In genomic region chr12:53981575-53982507, GRCm38 (mm10) we compare ENCODE assay signal across 10 mouse cellular contexts.
A peak's percentile ranks its signal among the peaks of the same experiment; 100 is the strongest.
DNase-seq lines count a peak whose midpoint lies in the region; ATAC-seq lines count a peak whose summit lies in the region.
"Had no signal": no experiment of that assay in that cellular context is flagged by ENCODE, and none has a peak within 500 bp of the region (broad histone marks: within the 10 kb centered on the region; RNA-seq: fewer than 3 reads in every experiment).

No protein-coding gene starts in this region.

- H3K27me3 ChIP-seq in neural tube, embryonic 11.5 days (ENCODE audit: control insufficient read depth, insufficient read depth, low read length), result no peaks in the 10 kb centered on the region
- H3K27me3 ChIP-seq in embryonic facial prominence, embryonic 10.5 days (replicated peaks; ENCODE audit: low read depth, poor library complexity, severe bottlenecking), result no peaks in the 10 kb centered on the region

- H3K9me3 ChIP-seq in neural tube, embryonic 11.5 days (ENCODE audit: control insufficient read depth, low read length), result no peaks in the 10 kb centered on the region
- no peaks in the 10 kb centered on the region for H3K9me3 ChIP-seq in embryonic facial prominence, embryonic 10.5 days

- 45% methylated on average over 9 of the region's 9 CpGs for WGBS in neural tube, embryonic 11.5 days
- WGBS in embryonic facial prominence, embryonic 10.5 days, result 81% methylated on average over 9 of the region's 9 CpGs

- H3K36me3 ChIP-seq in neural tube, embryonic 11.5 days (ENCODE audit: control insufficient read depth, insufficient read depth, low read length), result no peaks in the 10 kb centered on the region
- no peaks in the 10 kb centered on the region for H3K36me3 ChIP-seq in embryonic facial prominence, embryonic 10.5 days (replicated peaks)

- DNase-seq in neural tube, embryonic 11.5 days (ENCODE audit: low spot score), result no peak
- DNase-seq in neural tube, embryonic 10.5 days (ENCODE audit: extremely low spot score, low spot score), result no peak
- DNase-seq in frontal cortex, postnatal 10 days (ENCODE audit: low spot score in 2 of 2), result peak; percentile 38 to 54
- DNase-seq in left cerebral cortex, adult 9 months (ENCODE audit: low spot score in 2 of 2), result peak; percentile 18 to 43
- no peak for DNase-seq in gastrocnemius, postnatal 14 days
- no peak for DNase-seq in embryonic facial prominence, embryonic 10.5 days (ENCODE audit: low spot score)
- DNase-seq in kidney, postnatal 10 days, result no peak
- DNase-seq: lung, embryonic 14.5 days had no signal

- peak; percentile 67 for ATAC-seq in neural tube, embryonic 11.5 days (ENCODE audit: insufficient read depth, low FRiP score, low TSS enrichment)
- ATAC-seq in megakaryocyte-erythroid progenitor cell, adult 5-6 weeks (replicated peaks; ENCODE audit: low FRiP score, low TSS enrichment, poor library complexity, severe bottlenecking), result no peak

- H3K4me3 ChIP-seq in neural tube, embryonic 11.5 days (ENCODE audit: low read depth, low read length), result no peak overlapping the region
- H3K4me3 ChIP-seq in embryonic facial prominence, embryonic 10.5 days, result no peak overlapping the region
- H3K4me3 ChIP-seq: erythroblast, embryonic 14.5 days had no signal

- intact Hi-C loops in gastrocnemius, postnatal 14 days (cut with DNase I; ENCODE audit: low total_unique reads), result no loop called here

- H3K4me1 ChIP-seq in neural tube, embryonic 11.5 days (ENCODE audit: control insufficient read depth, insufficient read depth, low read length), result peaks cover 6% of the 10 kb centered on the region
- peaks cover 13% of the 10 kb centered on the region for H3K4me1 ChIP-seq in embryonic facial prominence, embryonic 10.5 days

- no peak overlapping the region for H3K4me2 ChIP-seq in neural tube, embryonic 11.5 days (ENCODE audit: low read depth)
- H3K4me2 ChIP-seq: lung, embryonic 14.5 days had no signal

- no peak overlapping the region for H3K9ac ChIP-seq in neural tube, embryonic 11.5 days (ENCODE audit: low read length)
- H3K9ac ChIP-seq: lung, embryonic 14.5 days had no signal

- no peak overlapping the region for H3K27ac ChIP-seq in neural tube, embryonic 11.5 days (ENCODE audit: low read depth, low read length)
- no peak overlapping the region for H3K27ac ChIP-seq in embryonic facial prominence, embryonic 10.5 days (replicated peaks)

Comparison
In these comparisons a context has a peak if more than half of its experiments do, and no peak if none do; other contexts are left out.
1. DNase-seq: peak in frontal cortex, postnatal 10 days (2 of 2) and left cerebral cortex, adult 9 months (2 of 2); none in neural tube, embryonic 11.5 days (single experiment), neural tube, embryonic 10.5 days (single experiment), gastrocnemius, postnatal 14 days (single experiment), embryonic facial prominence, embryonic 10.5 days (single experiment) and kidney, postnatal 10 days (single experiment).